Mouse (Mus musculus): ENCODE results near the gene Cul5. TPM values are rescaled to one million over a fixed set of nuclear protein-coding genes. Genes with fewer than 3 reads are reported as not detected.
A peak's percentile ranks its signal among the peaks of the same experiment; 100 is the strongest.

Cul5 gene
- total RNA-seq, 2 experiments from 2014 or later, result 54.9 to 56.9 TPM

GRCm38 (mm10) chr9:53609306-53609967 lies 60.4 kb downstream of the Cul5 start:
- intact Hi-C loops (cut with DNase I), result no loop called here
- DNase-seq (ENCODE audit: low spot score in 2 of 2), result peak; percentile 7 to 14

DNA sequence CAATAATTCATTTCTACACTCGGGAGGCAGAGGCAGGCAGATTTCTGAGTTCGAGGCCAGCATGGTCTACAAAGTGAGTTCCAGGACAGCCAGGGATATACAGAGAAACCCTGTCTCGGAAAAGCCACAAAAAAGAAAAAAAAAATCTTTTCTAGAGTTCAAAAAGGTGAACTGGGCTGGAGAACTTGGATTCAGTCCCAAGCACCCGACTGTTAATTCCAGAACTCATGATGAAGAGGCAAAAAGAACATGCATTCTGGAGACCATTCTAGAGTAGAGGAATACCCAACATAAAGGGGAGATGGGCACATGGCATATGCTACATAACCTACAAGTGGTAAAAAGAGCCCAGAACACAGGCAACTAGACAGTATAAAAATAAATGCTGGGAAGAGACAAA lies 62.0 kb downstream of the Cul5 start:
- intact Hi-C loops (cut with DNase I), result no loop called here
- no peak for DNase-seq (ENCODE audit: low spot score in 2 of 2)

DNA sequence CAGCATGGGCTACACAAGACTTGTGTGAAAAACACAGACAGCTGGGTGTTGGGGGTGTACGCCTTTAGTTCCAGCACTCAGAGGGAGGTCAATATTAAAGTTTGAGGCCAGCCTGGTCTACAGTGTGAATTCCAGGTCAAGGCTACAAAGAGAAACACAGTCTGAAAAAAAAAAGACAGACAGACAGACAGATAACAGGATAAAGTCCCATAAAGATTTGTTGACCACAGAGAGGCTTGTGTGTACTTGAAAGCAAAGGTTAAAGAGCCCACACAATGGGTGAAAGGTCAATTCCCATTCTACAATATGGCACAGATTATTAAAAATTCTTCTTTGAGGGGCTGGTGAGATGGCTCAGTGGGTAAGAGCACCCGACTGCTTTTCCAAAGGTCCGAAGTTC lies 62.6 kb downstream of the Cul5 start:
- intact Hi-C loops (cut with DNase I), result no loop called here
- no peak for DNase-seq (ENCODE audit: low spot score in 2 of 2)

DNA sequence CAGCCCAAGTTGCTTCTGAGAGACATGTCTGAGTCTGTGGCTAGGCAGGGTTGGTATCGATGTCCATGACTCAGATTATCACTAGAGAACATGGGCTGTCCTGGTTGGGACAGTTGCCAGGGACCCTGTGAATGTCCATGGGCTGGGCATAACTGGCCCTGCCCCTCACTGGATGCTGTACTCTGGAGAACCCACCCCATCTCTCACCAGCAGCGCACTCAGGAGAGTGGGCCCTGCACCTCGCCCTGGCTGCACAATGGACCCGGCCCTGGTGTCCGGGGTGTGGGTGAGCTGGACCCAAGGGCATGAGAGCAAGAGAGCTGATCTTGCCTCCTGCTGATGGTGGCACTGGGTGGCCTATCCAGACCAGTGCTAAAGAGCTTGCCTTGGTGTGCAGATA lies 64.9 kb downstream of the Cul5 start:
- intact Hi-C loops (cut with DNase I), result no loop called here
- DNase-seq (ENCODE audit: low spot score in 2 of 2), result no peak

DNA sequence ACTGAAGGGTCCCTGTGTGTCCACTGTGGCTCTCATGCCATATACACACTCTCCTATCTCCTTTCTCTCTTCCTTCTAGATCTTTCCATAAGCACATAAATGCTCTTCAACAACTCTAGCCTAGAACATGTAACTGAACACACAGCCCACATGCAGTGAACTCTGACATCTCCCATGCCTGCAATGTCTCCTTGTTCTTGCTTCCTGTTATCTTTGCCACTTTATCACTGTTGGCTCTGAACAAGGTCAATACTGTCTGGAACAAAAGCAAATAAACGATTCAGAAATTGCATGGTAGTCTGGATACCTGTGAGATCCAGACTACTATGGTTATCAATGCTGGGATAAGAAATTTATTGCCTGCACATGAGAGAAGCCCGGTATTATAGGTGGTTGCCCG lies 66.0 kb downstream of the Cul5 start:
- no peak for DNase-seq (ENCODE audit: low spot score in 2 of 2)
- intact Hi-C loops (cut with DNase I), result no loop called here

DNA sequence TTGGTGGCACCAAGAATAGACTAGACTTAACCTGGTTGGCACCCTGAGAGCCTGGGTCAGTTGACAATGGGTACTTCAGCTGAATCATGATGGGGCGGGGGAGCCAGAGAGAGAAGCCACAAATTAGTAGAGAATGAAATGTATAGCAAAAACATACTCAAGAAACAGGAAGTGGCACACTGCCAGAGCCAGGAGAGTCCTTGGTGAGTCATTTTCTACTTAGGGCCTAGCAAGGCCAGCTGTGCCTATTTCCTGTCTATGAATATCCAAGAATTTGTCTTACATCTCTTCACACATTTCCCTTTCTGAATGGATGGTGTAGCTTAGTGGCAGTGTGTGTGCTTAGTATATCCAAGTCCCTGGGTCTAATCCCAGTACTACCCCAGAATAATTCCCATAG lies 66.4 kb downstream of the Cul5 start:
- DNase-seq (ENCODE audit: low spot score in 2 of 2), result peak in 1 of 2 experiments; percentile 39
- intact Hi-C loops (cut with DNase I), result no loop called here

DNA sequence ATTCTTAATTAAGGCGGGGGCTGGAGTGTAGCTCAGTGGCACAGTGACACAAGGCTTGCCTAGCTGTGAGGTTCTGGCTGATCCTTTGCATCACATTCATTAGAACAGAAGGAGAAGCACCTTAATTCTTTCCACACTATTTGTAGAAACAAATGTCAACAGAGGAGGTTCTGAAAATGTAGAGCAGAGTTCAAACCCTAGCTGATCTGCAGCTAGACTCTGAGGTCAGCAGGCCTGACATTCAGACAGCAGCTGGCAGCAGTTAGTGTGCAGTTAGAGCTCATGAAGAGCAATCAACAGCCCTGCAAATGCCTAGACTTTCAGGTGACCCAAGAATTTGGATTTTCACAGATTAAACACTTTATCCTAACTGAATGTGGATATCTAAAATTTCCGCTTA lies 68.3 kb downstream of the Cul5 start:
- DNase-seq (ENCODE audit: low spot score in 2 of 2), result no peak
- intact Hi-C loops (cut with DNase I), result no loop called here

- no peak for DNase-seq (ENCODE audit: low spot score in 2 of 2)
- intact Hi-C loops (cut with DNase I), result no loop called here
Measured at GRCm38 (mm10) chr9:53598631-53599030, 71.2 kb downstream of the Cul5 start.

- DNase-seq (ENCODE audit: low spot score in 2 of 2), result no peak
- intact Hi-C loops (cut with DNase I), result no loop called here
Measured at GRCm38 (mm10) chr9:53596971-53597600, 72.7 kb downstream of the Cul5 start.

DNA sequence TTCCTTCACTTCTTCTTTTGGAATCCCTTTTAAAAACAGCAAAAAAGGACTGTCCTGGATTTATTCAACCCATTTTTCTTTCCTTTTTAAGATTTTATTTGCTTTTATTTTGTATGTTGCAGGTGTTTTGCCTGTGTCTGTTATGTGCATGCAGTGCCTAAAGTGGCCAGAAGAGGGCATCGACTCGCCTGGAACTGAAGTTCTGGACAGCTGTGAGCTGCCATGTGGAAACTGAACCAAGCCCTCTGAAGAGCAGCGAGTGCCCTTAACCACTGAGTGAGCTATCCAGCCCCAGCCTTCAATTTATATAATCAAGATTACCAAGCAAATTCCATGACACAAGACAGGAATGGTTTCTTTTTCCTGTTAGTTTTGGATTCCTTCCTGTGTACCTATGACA lies 75.0 kb downstream of the Cul5 start:
- peak; percentile 53 to 55 for DNase-seq (ENCODE audit: low spot score in 2 of 2)

GRCm38 (mm10) chr9:53581870-53582269 lies 87.9 kb downstream of the Cul5 start:
- DNase-seq (ENCODE audit: low spot score in 2 of 2), result no peak
- intact Hi-C loops (cut with DNase I), result no loop called here

More for the DNA sequence above, 75.0 kb downstream of the Cul5 start:
- intact Hi-C loops (cut with DNase I), result loop anchor here (5.0 kb wide), 1 partner anchor 42 kb away; no protein-coding TSS in a partner anchor

- intact Hi-C loops (cut with DNase I), result no loop called here
- no peak for DNase-seq (ENCODE audit: low spot score in 2 of 2)
Measured at GRCm38 (mm10) chr9:53575721-53576120, 94.1 kb downstream of the Cul5 start.

GRCm38 (mm10) chr9:53572516-53573307 lies 97.1 kb downstream of the Cul5 start:
- DNase-seq (ENCODE audit: low spot score in 2 of 2), result no peak
- intact Hi-C loops (cut with DNase I), result no loop called here

DNA sequence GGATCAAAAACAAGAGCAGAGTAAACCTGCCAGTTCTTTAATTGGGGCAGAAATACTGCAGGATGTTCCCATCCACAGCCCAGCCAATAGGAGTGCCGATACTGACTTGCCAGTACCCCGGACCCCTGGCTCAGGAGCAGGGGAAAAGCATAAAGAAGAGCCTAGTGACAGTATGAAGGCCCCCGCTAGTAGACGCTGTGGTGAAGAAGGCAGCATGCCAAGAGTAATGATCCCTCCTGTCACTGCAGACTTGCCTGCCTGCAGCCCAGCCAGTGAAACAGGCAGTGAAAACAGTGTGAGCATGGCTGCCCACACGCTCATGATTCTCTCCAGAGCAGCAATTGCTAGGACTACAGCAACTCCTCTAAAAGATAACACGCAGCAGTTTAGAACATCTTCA lies 99.2 kb downstream of the Cul5 start:
- intact Hi-C loops (cut with DNase I), result no loop called here

More for the DNA sequence above, 99.2 kb downstream of the Cul5 start:
- peak in 1 of 2 experiments; percentile 17 for DNase-seq (ENCODE audit: low spot score in 2 of 2)

Other genes with a start within 250 kb of the Cul5 start
- 10 to 100 TPM; 15.3 to 16.8 TPM for gene Atm, start 133.3 kb downstream of the Cul5 start, total RNA-seq (2021)
- 10 to 100 TPM; 17.5 to 20.4 TPM for gene Npat, start 133.0 kb downstream of the Cul5 start, total RNA-seq (2021)
- 10 to 100 TPM; 61.8 TPM for gene Acat1, start 59.6 kb downstream of the Cul5 start, total RNA-seq (2021)
- 1 to 10 TPM; 1.3 to 1.6 TPM for gene Rab39, start 36.2 kb upstream of the Cul5 start, total RNA-seq (2021)
- gene Slc35f2, start 101.5 kb upstream of the Cul5 start, total RNA-seq (2021), result 1 to 10 TPM; 2.8 to 2.9 TPM
- not detected for gene Sln, start 180.2 kb upstream of the Cul5 start, total RNA-seq (2021)